In genomic region chr15:88314810-88315459, GRCm38 (mm10) we compare ENCODE assay signal across 10 mouse cellular contexts.
DNase-seq lines count a peak whose midpoint lies in the region; ATAC-seq and TF ChIP-seq lines count a peak whose summit lies in the region.
"Had no signal": no experiment of that assay in that cellular context is flagged by ENCODE, and none has a peak within 500 bp of the region (broad histone marks: within the 10 kb centered on the region; RNA-seq: fewer than 3 reads in every experiment).

No protein-coding gene starts in this region.

- H3K27me3 ChIP-seq in forebrain, embryonic 15.5 days = no peaks in the 10 kb centered on the region
- no peaks in the 10 kb centered on the region for H3K27me3 ChIP-seq in midbrain, postnatal 0 days (ENCODE audit: insufficient read depth, low read length)
- H3K27me3 ChIP-seq: liver, embryonic 15.5 days had no signal

- H3K9me3 ChIP-seq in forebrain, embryonic 15.5 days = no peaks in the 10 kb centered on the region
- no peaks in the 10 kb centered on the region for H3K9me3 ChIP-seq in midbrain, postnatal 0 days (ENCODE audit: low read length)
- H3K9me3 ChIP-seq: liver, embryonic 15.5 days had no signal

- peak; percentile 82 for ATAC-seq in forebrain, embryonic 15.5 days (replicated peaks)
- no peak; the same call in 1 of the 2 replicates for ATAC-seq in midbrain, postnatal 0 days (ENCODE audit: low FRiP score)

- H3K9ac ChIP-seq in forebrain, embryonic 15.5 days (replicated peaks) = no peak overlapping the region
- H3K9ac ChIP-seq in midbrain, postnatal 0 days (replicated peaks; ENCODE audit: low read length, poor library complexity, severe bottlenecking) = no peak overlapping the region
- H3K9ac ChIP-seq: liver, embryonic 15.5 days had no signal

- H3K27ac ChIP-seq in forebrain, embryonic 15.5 days (replicated peaks) = peak overlapping the region; percentile 32
- no peak overlapping the region for H3K27ac ChIP-seq in midbrain, postnatal 0 days (ENCODE audit: low read depth, low read length)
- H3K27ac ChIP-seq: liver, embryonic 15.5 days had no signal

- H3K4me3 ChIP-seq in forebrain, embryonic 15.5 days = no peak overlapping the region
- H3K4me3 ChIP-seq in midbrain, postnatal 0 days (ENCODE audit: low read depth, low read length) = no peak overlapping the region
- H3K4me3 ChIP-seq: liver, embryonic 15.5 days had no signal

- WGBS in forebrain, embryonic 15.5 days = 16% methylated on average over 12 of the region's 12 CpGs
- WGBS in midbrain, postnatal 0 days = 41% methylated on average over 12 of the region's 12 CpGs

- no peak overlapping the region for H3K4me2 ChIP-seq in forebrain, embryonic 15.5 days (replicated peaks)
- no peak overlapping the region for H3K4me2 ChIP-seq in midbrain, postnatal 0 days (ENCODE audit: low read depth, low read length, poor library complexity, severe bottlenecking)
- H3K4me2 ChIP-seq: liver, embryonic 15.5 days had no signal

- no peaks in the 10 kb centered on the region for H3K36me3 ChIP-seq in forebrain, embryonic 15.5 days
- H3K36me3 ChIP-seq in midbrain, postnatal 0 days (ENCODE audit: insufficient read depth, low read length) = no peaks in the 10 kb centered on the region
- H3K36me3 ChIP-seq: liver, embryonic 15.5 days had no signal

- peak; percentile 35 for TF ChIP-seq CTCF in midbrain, postnatal 0 days (IDR thresholded peaks at IDR 0.05)

- H3K4me1 ChIP-seq in forebrain, embryonic 15.5 days = peaks cover 43% of the 10 kb centered on the region
- peaks cover 8% of the 10 kb centered on the region; the same call in 1 of the 2 replicates for H3K4me1 ChIP-seq in midbrain, postnatal 0 days (ENCODE audit: insufficient read depth, low read length)
- H3K4me1 ChIP-seq: liver, embryonic 15.5 days had no signal

- DNase-seq in layer of hippocampus, adult 11-12 months (ENCODE audit: low spot score) = peak; percentile 33
- DNase-seq in layer of hippocampus, postnatal 25 days (ENCODE audit: extremely low spot score in 1 of 2, low spot score in 1 of 2) = no peak
- DNase-seq in cerebellum, adult 9-10 months = peak; percentile 67
- peak; percentile 84 for DNase-seq in midbrain, postnatal 0 days (ENCODE audit: low spot score)
- no peak for DNase-seq in right cerebral cortex, adult 2 months (ENCODE audit: low spot score in 2 of 2)
- no peak for DNase-seq in thymus, postnatal 36 days
- DNase-seq: heart, postnatal 10 days; thymus, adult 18-20 months had no signal

Comparison
In these comparisons a context has a peak if more than half of its experiments do, and no peak if none do; other contexts are left out.
1. DNase-seq: peak in layer of hippocampus, adult 11-12 months (single experiment), cerebellum, adult 9-10 months (single experiment) and midbrain, postnatal 0 days (single experiment); none in layer of hippocampus, postnatal 25 days (0 of 2), right cerebral cortex, adult 2 months (0 of 2) and thymus, postnatal 36 days (0 of 2).